Comparison of ENCODE assay signal across 17 mouse cellular contexts in genomic region chr12:68683176-68683575, GRCm38 (mm10).
DNase-seq lines count a peak whose midpoint lies in the region; ATAC-seq lines count a peak whose summit lies in the region.
"Had no signal": no experiment of that assay in that cellular context is flagged by ENCODE, and none has a peak within 500 bp of the region (broad histone marks: within the 10 kb centered on the region; RNA-seq: fewer than 3 reads in every experiment).

No protein-coding gene starts in this region.

- no peak overlapping the region for H3K9ac ChIP-seq in forebrain, embryonic 15.5 days (replicated peaks)
- H3K9ac ChIP-seq in midbrain, embryonic 11.5 days (ENCODE audit: low read length) = no peak overlapping the region
- H3K9ac ChIP-seq: heart, embryonic 15.5 days; liver, embryonic 13.5 days had no signal

- 0 out of 2 replicates have a peak overlapping the region, but pooled peaks have one; percentile 5 for H3K27ac ChIP-seq in forebrain, embryonic 15.5 days (replicated peaks)
- no peak overlapping the region; the same call in 1 of the 2 replicates for H3K27ac ChIP-seq in midbrain, embryonic 11.5 days (ENCODE audit: low read depth, low read length)
- H3K27ac ChIP-seq: heart, embryonic 15.5 days; limb, embryonic 10.5 days; liver, embryonic 13.5 days had no signal

- ATAC-seq in forebrain, embryonic 15.5 days (replicated peaks) = peak; percentile 84
- peak; percentile 92 for ATAC-seq in midbrain, embryonic 11.5 days (ENCODE audit: low FRiP score)
- ATAC-seq: Patski had no signal

- no peaks in the 10 kb centered on the region for H3K27me3 ChIP-seq in forebrain, embryonic 15.5 days
- H3K27me3 ChIP-seq in midbrain, embryonic 11.5 days (ENCODE audit: control insufficient read depth, insufficient read depth, low read length) = no peaks in the 10 kb centered on the region
- H3K27me3 ChIP-seq: CH12.LX; heart, embryonic 15.5 days; liver, embryonic 13.5 days; Patski had no signal

- DNase-seq in brain, adult 2 months (ENCODE audit: low read depth, low spot score) = peak; percentile 8
- DNase-seq in embryo, embryonic 10 days (ENCODE audit: low spot score) = peak; percentile 45
- DNase-seq in midbrain, embryonic 11.5 days (ENCODE audit: low spot score, missing footprints) = no peak
- no peak for DNase-seq in thymus, adult 18-20 months
- DNase-seq in left cerebral cortex, adult 8-10 months (ENCODE audit: low spot score in 2 of 2) = no peak
- DNase-seq in right cerebral cortex, postnatal 4 days = no peak
- DNase-seq: cerebellum, postnatal 14 days; kidney, postnatal 10 days; liver, embryonic 13.5 days; lung, postnatal 10 days; right cerebral cortex, adult 18-20 months; thymus, adult 2 months had no signal

- H3K4me2 ChIP-seq in forebrain, embryonic 15.5 days (replicated peaks) = no peak overlapping the region
- no peak overlapping the region for H3K4me2 ChIP-seq in midbrain, embryonic 11.5 days
- H3K4me2 ChIP-seq: heart, embryonic 15.5 days; liver, embryonic 13.5 days had no signal

- H3K9me3 ChIP-seq in forebrain, embryonic 15.5 days = no peaks in the 10 kb centered on the region
- no peaks in the 10 kb centered on the region for H3K9me3 ChIP-seq in midbrain, embryonic 11.5 days (ENCODE audit: control insufficient read depth, low read length)
- H3K9me3 ChIP-seq: heart, embryonic 15.5 days; limb, embryonic 10.5 days; liver, embryonic 13.5 days had no signal

- H3K36me3 ChIP-seq in forebrain, embryonic 15.5 days = no peaks in the 10 kb centered on the region
- no peaks in the 10 kb centered on the region for H3K36me3 ChIP-seq in midbrain, embryonic 11.5 days (ENCODE audit: control insufficient read depth, insufficient read depth, low read length)
- H3K36me3 ChIP-seq: heart, embryonic 15.5 days; limb, embryonic 10.5 days; liver, embryonic 13.5 days had no signal

- WGBS in forebrain, embryonic 15.5 days = 3% methylated on average over 4 of the region's 4 CpGs
- 12% methylated on average over 4 of the region's 4 CpGs for WGBS in midbrain, embryonic 11.5 days

- no peaks in the 10 kb centered on the region; the same call in 1 of the 2 replicates for H3K4me1 ChIP-seq in forebrain, embryonic 15.5 days
- H3K4me1 ChIP-seq in midbrain, embryonic 11.5 days (ENCODE audit: control insufficient read depth, insufficient read depth, low read length) = no peaks in the 10 kb centered on the region
- H3K4me1 ChIP-seq: limb, embryonic 10.5 days; liver, embryonic 13.5 days had no signal

- no peak overlapping the region for H3K4me3 ChIP-seq in forebrain, embryonic 15.5 days
- H3K4me3 ChIP-seq in midbrain, embryonic 11.5 days (ENCODE audit: low read depth, low read length) = no peak overlapping the region
- H3K4me3 ChIP-seq: heart, embryonic 15.5 days; limb, embryonic 10.5 days; liver, embryonic 13.5 days had no signal

Comparison
In these comparisons a context has a peak if more than half of its experiments do, and no peak if none do; other contexts are left out.
1. DNase-seq: peak in brain, adult 2 months (single experiment) and embryo, embryonic 10 days (single experiment); none in midbrain, embryonic 11.5 days (single experiment), thymus, adult 18-20 months (0 of 2), left cerebral cortex, adult 8-10 months (0 of 2) and right cerebral cortex, postnatal 4 days (single experiment).